Mouse (Mus musculus): Measurements from ENCODE around the gene Med27.

The Med27 gene

GRCm38 (mm10) chr2:29571921-29572700 is 225.5 kb downstream of the Med27 start:
- no peak for DNase-seq

DNA sequence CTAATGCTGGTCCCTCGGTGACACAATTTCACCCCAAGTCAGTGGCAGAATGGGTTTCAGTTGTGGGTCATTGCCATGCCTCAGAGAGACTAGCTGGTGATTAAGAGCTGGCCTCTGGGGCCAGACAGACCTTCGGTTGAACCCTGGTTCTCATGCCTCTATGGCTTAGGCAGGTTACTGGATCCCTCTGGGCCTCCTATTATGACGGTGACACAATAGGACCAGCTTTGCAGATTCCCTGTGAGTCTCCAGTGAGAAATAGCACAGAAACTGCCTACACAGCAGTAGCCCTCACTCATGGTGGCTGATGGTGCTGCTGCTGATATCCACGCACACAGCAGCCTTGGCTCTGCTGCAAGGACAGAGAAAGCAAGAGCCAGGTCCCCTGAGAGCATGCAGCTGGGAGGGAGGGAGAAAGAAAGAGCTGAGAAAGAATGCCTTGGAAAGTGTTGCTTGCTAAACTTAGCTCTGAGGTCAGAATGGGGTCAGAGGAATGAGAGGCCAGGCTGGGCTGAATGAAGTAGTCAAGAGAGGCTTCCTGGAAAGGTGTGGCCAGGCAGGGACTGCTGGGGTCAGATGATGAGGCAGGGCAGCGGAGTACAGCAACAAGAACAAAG is 226.3 kb downstream of the Med27 start:
- DNase-seq: no peak

GRCm38 (mm10) chr2:29573591-29573990 is 227.0 kb downstream of the Med27 start:
- no peak for DNase-seq

DNA sequence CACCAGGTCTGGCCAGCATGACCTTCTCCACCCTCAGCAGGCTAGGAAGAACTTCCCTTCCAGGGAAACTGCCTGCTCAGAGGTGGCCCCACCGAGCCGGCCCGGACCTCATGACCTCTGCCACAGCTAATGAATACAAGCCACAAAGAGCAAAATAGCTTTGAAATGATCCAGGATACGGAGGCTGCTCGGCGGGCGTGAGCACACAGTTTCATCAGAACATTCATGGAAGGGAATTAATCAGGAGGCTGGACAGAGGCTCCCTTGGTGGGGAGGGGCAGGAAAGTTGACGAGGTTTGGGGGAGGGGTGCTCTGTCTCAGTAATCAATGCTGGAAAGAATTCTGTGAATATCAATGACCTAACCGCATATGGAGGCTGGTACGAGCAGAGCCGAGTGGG is 227.6 kb downstream of the Med27 start:
- DNase-seq: no peak
